Mouse (Mus musculus) intestine, embryonic 14.5 days (tissue): ENCODE data around the gene Acly. TPM values are rescaled to one million over a fixed set of nuclear protein-coding genes. Genes with fewer than 3 reads are reported as not detected.

Experiments used
- ATAC-seq: fragments of 200-750 bp; cut with Nextera tagmentation; replicated peaks from 2 replicates; pipeline ENCODE4 v1.8.0; 2017; ENCODE audit warnings: low read depth, moderate number of reproducible peaks, moderate TSS enrichment, moderate library complexity; ENCODE audit not compliant: low FRiP score, low TSS enrichment
- DNase-seq: peaks from one replicate; pipeline ENCODE4 v3.0.0-alpha.2; 2018; ENCODE audit warnings: low spot score
- H3K27ac ChIP-seq: fragments of 300-500 bp; sonication (generic); 2 replicates; pipeline ENCODE4 v1.5.1; 2014; ENCODE audit warnings: low read depth, mild to moderate bottlenecking, control low read depth
- H3K27me3 ChIP-seq: fragments of 300-500 bp; sonication (generic); replicated peaks from 2 replicates; pipeline ENCODE4 v1.6.1; 2014; ENCODE audit warnings: low read length, control low read depth; ENCODE audit not compliant: control insufficient read depth, insufficient read depth
- H3K36me3 ChIP-seq: fragments of 300-500 bp; sonication (generic); 2 replicates; pipeline ENCODE4 v1.6.1; 2014; ENCODE audit warnings: low read length, control low read depth; ENCODE audit not compliant: control insufficient read depth, insufficient read depth
- H3K4me1 ChIP-seq: fragments of 300-500 bp; sonication (generic); replicated peaks from 2 replicates; pipeline ENCODE4 v1.6.1; 2014; ENCODE audit warnings: low read length, control low read depth, mixed read lengths; ENCODE audit not compliant: control insufficient read depth, insufficient read depth
- H3K4me2 ChIP-seq: fragments of 300-500 bp; sonication (generic); 2 replicates; pipeline ENCODE4 v1.6.1; 2014; ENCODE audit warnings: low read length
- H3K4me3 ChIP-seq: fragments of 300-500 bp; sonication (generic); 2 replicates; pipeline ENCODE4 v1.5.1; 2014; ENCODE audit warnings: low read depth, low read length, control low read depth, mixed read lengths
- H3K9ac ChIP-seq: fragments of 300-500 bp; sonication (generic); 2 replicates; pipeline ENCODE4 v1.6.1; 2014; ENCODE audit warnings: mild to moderate bottlenecking, low read length
- H3K9me3 ChIP-seq: fragments of 300-500 bp; sonication (generic); 2 replicates; pipeline ENCODE4 v1.6.1; 2016; ENCODE audit warnings: low read length, control low read depth; ENCODE audit not compliant: control insufficient read depth
- WGBS: fragments of 180-500 bp; shearing (Covaris S2); extraction: QIAGEN DNeasy Blood & Tissue Kit; methylation state at CpG from one replicate; pipeline ENCODE4 v1.1.7; 2014; 5-methylcytosine and 5-hydroxymethylcytosine counted together
- polyA plus RNA-seq: library from polyadenylated mRNA; unstranded; fragments of >200 nt; fragmentation: Nextera tagmentation; extraction: Ambion mirVana; gene quantifications from 2 replicates; pipeline ENCODE4 v1.2.1, GENCODE M21; 2014

Gene Acly
- polyA plus RNA-seq, 1 experiment from 2014 or later, result 177 TPM

GRCm38 (mm10) chr11:100569789-100570188, 42.0 kb upstream of the Acly start:
- no peaks in the 10 kb centered on the region for H3K9me3 ChIP-seq
- H3K4me1 ChIP-seq, result peaks cover 8% of the 10 kb centered on the region; the same call in 1 of the 2 replicates
- H3K4me3 ChIP-seq, result no peak overlapping the region
- H3K36me3 ChIP-seq, result no peaks in the 10 kb centered on the region
- H3K9ac ChIP-seq, result no peak overlapping the region
- no peak overlapping the region for H3K4me2 ChIP-seq
- no peak for DNase-seq
- no peak for ATAC-seq
- peaks cover 13% of the 10 kb centered on the region; the same call in 1 of the 2 replicates for H3K27me3 ChIP-seq
- H3K27ac ChIP-seq, result no peak overlapping the region
- 71% methylated on average over 9 of the region's 9 CpGs for WGBS

- Histone ChIP-seq H3K27me3 (peaks cover 13% of the 10 kb centered on the region; the same call in 1 of the 2 replicates), H3K36me3 (no peaks in the 10 kb centered on the region), H3K4me3 (no peak overlapping the region), H3K4me1 (peaks cover 8% of the 10 kb centered on the region; the same call in 1 of the 2 replicates), H3K4me2 (no peak overlapping the region), H3K9me3 (no peaks in the 10 kb centered on the region), H3K27ac (no peak overlapping the region), H3K9ac (no peak overlapping the region)
- DNase-seq (no peak), ATAC-seq (no peak)
- 83% methylated on average over 8 of the region's 8 CpGs for WGBS
Measured at GRCm38 (mm10) chr11:100568692-100569091, 40.9 kb upstream of the Acly start.

- Histone ChIP-seq H3K4me2 (no peak overlapping the region), H3K36me3 (no peaks in the 10 kb centered on the region), H3K4me1 (peaks cover 8% of the 10 kb centered on the region; the same call in 1 of the 2 replicates), H3K27ac (no peak overlapping the region), H3K27me3 (peaks cover 13% of the 10 kb centered on the region; the same call in 1 of the 2 replicates), H3K4me3 (no peak overlapping the region), H3K9ac (no peak overlapping the region), H3K9me3 (no peaks in the 10 kb centered on the region)
- WGBS, result 51% methylated on average over 9 of the region's 9 CpGs
- DNase-seq (no peak), ATAC-seq (no peak)
Measured at GRCm38 (mm10) chr11:100567815-100568245, 40.0 kb upstream of the Acly start.

GRCm38 (mm10) chr11:100567229-100567628, 39.4 kb upstream of the Acly start:
- Histone ChIP-seq H3K27me3 (peaks cover 13% of the 10 kb centered on the region; the same call in 1 of the 2 replicates), H3K27ac (no peak overlapping the region), H3K9me3 (no peaks in the 10 kb centered on the region), H3K4me2 (no peak overlapping the region), H3K4me1 (peaks cover 8% of the 10 kb centered on the region; the same call in 1 of the 2 replicates), H3K4me3 (no peak overlapping the region), H3K9ac (no peak overlapping the region), H3K36me3 (no peaks in the 10 kb centered on the region)
- ATAC-seq, result no peak
- no peak for DNase-seq
- 87% methylated on average over 5 of the region's 5 CpGs for WGBS

- DNase-seq (no peak), ATAC-seq (no peak)
- Histone ChIP-seq H3K27me3 (no peaks in the 10 kb centered on the region), H3K36me3 (no peaks in the 10 kb centered on the region), H3K4me2 (no peak overlapping the region), H3K9me3 (no peaks in the 10 kb centered on the region), H3K27ac (no peak overlapping the region), H3K4me3 (no peak overlapping the region), H3K4me1 (no peaks in the 10 kb centered on the region), H3K9ac (no peak overlapping the region)
- 83% methylated on average over 6 of the region's 6 CpGs for WGBS
Measured at GRCm38 (mm10) chr11:100564703-100565102, 36.9 kb upstream of the Acly start.

- H3K27ac ChIP-seq, result no peak overlapping the region
- H3K27me3 ChIP-seq, result no peaks in the 10 kb centered on the region
- H3K9ac ChIP-seq, result no peak overlapping the region
- DNase-seq (no peak), ATAC-seq (no peak)
- H3K36me3 ChIP-seq, result no peaks in the 10 kb centered on the region
- no peaks in the 10 kb centered on the region for H3K9me3 ChIP-seq
- 60% methylated on average over 15 of the region's 15 CpGs for WGBS
- H3K4me3 ChIP-seq, result no peak overlapping the region
- H3K4me1 ChIP-seq, result no peaks in the 10 kb centered on the region
- no peak overlapping the region for H3K4me2 ChIP-seq
Measured at GRCm38 (mm10) chr11:100564297-100564696, 36.5 kb upstream of the Acly start.

- H3K36me3 ChIP-seq, result no peaks in the 10 kb centered on the region
- no peak overlapping the region for H3K27ac ChIP-seq
- 69% methylated on average over 5 of the region's 5 CpGs for WGBS
- ATAC-seq (no peak), DNase-seq (no peak)
- no peak overlapping the region for H3K4me3 ChIP-seq
- no peaks in the 10 kb centered on the region for H3K4me1 ChIP-seq
- no peaks in the 10 kb centered on the region for H3K27me3 ChIP-seq
- no peak overlapping the region for H3K4me2 ChIP-seq
- no peak overlapping the region for H3K9ac ChIP-seq
- H3K9me3 ChIP-seq, result no peaks in the 10 kb centered on the region
Measured at GRCm38 (mm10) chr11:100561748-100562147, 33.9 kb upstream of the Acly start.

GRCm38 (mm10) chr11:100559476-100559875, 31.7 kb upstream of the Acly start:
- DNase-seq (no peak), ATAC-seq (no peak)
- H3K9me3 ChIP-seq, result no peaks in the 10 kb centered on the region
- no peaks in the 10 kb centered on the region for H3K27me3 ChIP-seq
- no peak overlapping the region for H3K9ac ChIP-seq
- H3K4me2 ChIP-seq, result no peak overlapping the region
- no peak overlapping the region for H3K27ac ChIP-seq
- no peaks in the 10 kb centered on the region for H3K36me3 ChIP-seq
- WGBS, result 44% methylated on average over 7 of the region's 7 CpGs
- no peaks in the 10 kb centered on the region for H3K4me1 ChIP-seq
- no peak overlapping the region for H3K4me3 ChIP-seq

- no peak overlapping the region for H3K4me3 ChIP-seq
- DNase-seq, result no peak
- H3K27me3 ChIP-seq, result no peaks in the 10 kb centered on the region
- ATAC-seq, result no peak
- 67% methylated on average over 3 of the region's 3 CpGs for WGBS
- H3K4me2 ChIP-seq, result no peak overlapping the region
- no peaks in the 10 kb centered on the region for H3K4me1 ChIP-seq
- H3K36me3 ChIP-seq, result no peaks in the 10 kb centered on the region
- H3K9ac ChIP-seq, result no peak overlapping the region
- no peaks in the 10 kb centered on the region for H3K9me3 ChIP-seq
- no peak overlapping the region for H3K27ac ChIP-seq
Measured at GRCm38 (mm10) chr11:100557563-100557962, 29.8 kb upstream of the Acly start.
